Mouse (Mus musculus): ENCODE results near the gene Morc1.

Morc1 gene

GRCm38 (mm10) chr16:48431027-48431426, at the start of gene Morc1:
Morc1 (plus strand) TSS chr16:48431237.
- DNase-seq (ENCODE audit: extremely low read depth, insufficient read length, low spot score): peak; percentile 1

- no peak for DNase-seq (ENCODE audit: extremely low read depth, insufficient read length, low spot score)
These were observed 47.3 kb upstream of the Morc1 start for GRCm38 (mm10) chr16:48383582-48384257.

- DNase-seq (ENCODE audit: extremely low read depth, insufficient read length, low spot score): no peak
These were observed 44.1 kb upstream of the Morc1 start for GRCm38 (mm10) chr16:48386982-48387381.

- no peak for DNase-seq (ENCODE audit: extremely low read depth, insufficient read length, low spot score)
These were observed 35.8 kb upstream of the Morc1 start for GRCm38 (mm10) chr16:48395278-48395677.

- DNase-seq (ENCODE audit: extremely low read depth, insufficient read length, low spot score): no peak
These were observed 28.1 kb upstream of the Morc1 start for GRCm38 (mm10) chr16:48402963-48403362.

GRCm38 (mm10) chr16:48403423-48403822, 27.6 kb upstream of the Morc1 start:
- DNase-seq (ENCODE audit: extremely low read depth, insufficient read length, low spot score): no peak

GRCm38 (mm10) chr16:48404009-48404408, 27.0 kb upstream of the Morc1 start:
- no peak for DNase-seq (ENCODE audit: extremely low read depth, insufficient read length, low spot score)

GRCm38 (mm10) chr16:48405674-48406403, 25.2 kb upstream of the Morc1 start:
- no peak for DNase-seq (ENCODE audit: extremely low read depth, insufficient read length, low spot score)

GRCm38 (mm10) chr16:48409580-48409979, 21.5 kb upstream of the Morc1 start:
- no peak for DNase-seq (ENCODE audit: extremely low read depth, insufficient read length, low spot score)

- DNase-seq (ENCODE audit: extremely low read depth, insufficient read length, low spot score): no peak
These were observed 20.9 kb upstream of the Morc1 start for GRCm38 (mm10) chr16:48410125-48410524.

- DNase-seq (ENCODE audit: extremely low read depth, insufficient read length, low spot score): no peak
These were observed 18.8 kb upstream of the Morc1 start, which contains the start of gene Gm5485 for GRCm38 (mm10) chr16:48412246-48412645. Gm5485 (minus strand) TSS chr16:48412416.

- DNase-seq (ENCODE audit: extremely low read depth, insufficient read length, low spot score): no peak
These were observed 12.5 kb upstream of the Morc1 start for GRCm38 (mm10) chr16:48418557-48418956.

- DNase-seq (ENCODE audit: extremely low read depth, insufficient read length, low spot score): no peak
These were observed 12.0 kb upstream of the Morc1 start for GRCm38 (mm10) chr16:48419035-48419434.

- no peak for DNase-seq (ENCODE audit: extremely low read depth, insufficient read length, low spot score)
These were observed 8.5 kb upstream of the Morc1 start for GRCm38 (mm10) chr16:48422501-48422900.

- no peak for DNase-seq (ENCODE audit: extremely low read depth, insufficient read length, low spot score)
These were observed 7.0 kb upstream of the Morc1 start for GRCm38 (mm10) chr16:48424069-48424468.

GRCm38 (mm10) chr16:48429427-48429826, 1.6 kb upstream of the Morc1 start:
- no peak for DNase-seq (ENCODE audit: extremely low read depth, insufficient read length, low spot score)

GRCm38 (mm10) chr16:48435454-48435853, 4.4 kb downstream of the Morc1 start:
- no peak for DNase-seq (ENCODE audit: extremely low read depth, insufficient read length, low spot score)

GRCm38 (mm10) chr16:48437476-48437875, 6.4 kb downstream of the Morc1 start:
- DNase-seq (ENCODE audit: extremely low read depth, insufficient read length, low spot score): no peak

- no peak for DNase-seq (ENCODE audit: extremely low read depth, insufficient read length, low spot score)
These were observed 13.6 kb downstream of the Morc1 start for GRCm38 (mm10) chr16:48444589-48444988.

- no peak for DNase-seq (ENCODE audit: extremely low read depth, insufficient read length, low spot score)
These were observed 15.3 kb downstream of the Morc1 start for GRCm38 (mm10) chr16:48446161-48446925.

- no peak for DNase-seq (ENCODE audit: extremely low read depth, insufficient read length, low spot score)
These were observed 22.2 kb downstream of the Morc1 start for GRCm38 (mm10) chr16:48453264-48453663.
